Mouse (Mus musculus) forebrain, embryonic 16.5 days (tissue): Measurements from ENCODE around the gene Mrps34. TPM values are rescaled to one million over a fixed set of nuclear protein-coding genes. Genes with fewer than 3 reads are reported as not detected.

Experiments
- ATAC-seq: fragments of 200-750 bp; cut with Nextera tagmentation; 2 replicates; pipeline ENCODE4 v1.8.0; 2017; ENCODE audit warnings: mild to moderate bottlenecking, moderate library complexity
- H3K27ac ChIP-seq: fragments of 300-500 bp; sonication (generic); 2 replicates; pipeline ENCODE4 v1.5.1; 2014; ENCODE audit warnings: low read length, control low read depth
- H3K27me3 ChIP-seq: fragments of 300-500 bp; sonication (generic); replicated peaks from 2 replicates; pipeline ENCODE4 v1.6.1; 2014; ENCODE audit warnings: low read length; ENCODE audit not compliant: control insufficient read depth, insufficient read depth
- H3K36me3 ChIP-seq: fragments of 300-500 bp; sonication (generic); 2 replicates; pipeline ENCODE4 v1.6.1; 2014; ENCODE audit not compliant: control insufficient read depth, insufficient read depth
- H3K4me1 ChIP-seq: fragments of 300-500 bp; sonication (generic); replicated peaks from 2 replicates; pipeline ENCODE4 v1.6.1; 2014; ENCODE audit warnings: low read length; ENCODE audit not compliant: control insufficient read depth, insufficient read depth
- H3K4me2 ChIP-seq: fragments of 300-500 bp; sonication (generic); 2 replicates; pipeline ENCODE4 v1.6.1; 2014; ENCODE audit warnings: mild to moderate bottlenecking, low read length, control low read depth
- H3K4me3 ChIP-seq: fragments of 300-500 bp; sonication (generic); replicated peaks from 2 replicates; pipeline ENCODE4 v1.5.1; 2014; ENCODE audit warnings: mild to moderate bottlenecking, low read length, control low read depth
- H3K9ac ChIP-seq: fragments of 300-500 bp; sonication (generic); replicated peaks from 2 replicates; pipeline ENCODE4 v1.6.1; 2014; ENCODE audit warnings: low read depth, low read length, control low read depth
- H3K9me3 ChIP-seq: fragments of 300-500 bp; sonication (generic); 2 replicates; pipeline ENCODE4 v1.6.1; 2016; ENCODE audit warnings: low read length; ENCODE audit not compliant: control insufficient read depth
- WGBS: fragments of 180-500 bp; shearing (Covaris S2); extraction: QIAGEN DNeasy Blood & Tissue Kit; methylation state at CpG from one replicate; pipeline ENCODE4 v1.1.7; 2014; 5-methylcytosine and 5-hydroxymethylcytosine counted together
- polyA plus RNA-seq: library from polyadenylated mRNA; unstranded; fragments of >200 nt; fragmentation: Nextera tagmentation; extraction: Ambion mirVana; gene quantifications from 2 replicates; pipeline ENCODE4 v1.2.1, GENCODE M21; 2015

Gene Mrps34
- polyA plus RNA-seq, 1 experiment from 2014 or later: 79.8 TPM

GRCm38 (mm10) chr17:24856589-24856988 is 38.3 kb upstream of the Mrps34 start:
- no peak overlapping the region for H3K4me2 ChIP-seq
- 0 out of 2 replicates have a peak, but pooled peaks cover under 1% of the 10 kb centered on the region for H3K27me3 ChIP-seq
- H3K9me3 ChIP-seq: no peaks in the 10 kb centered on the region
- H3K27ac ChIP-seq: no peak overlapping the region
- WGBS: 94% methylated on average over 13 of the region's 13 CpGs
- H3K4me3 ChIP-seq: no peak overlapping the region
- peaks cover 2% of the 10 kb centered on the region; the same call in 1 of the 2 replicates for H3K36me3 ChIP-seq
- ATAC-seq: no peak
- no peak overlapping the region for H3K9ac ChIP-seq
- peaks cover 4% of the 10 kb centered on the region; the same call in 1 of the 2 replicates for H3K4me1 ChIP-seq

GRCm38 (mm10) chr17:24857831-24858470 is 37.0 kb upstream of the Mrps34 start:
- WGBS: 89% methylated on average over 8 of the region's 8 CpGs
- Histone ChIP-seq H3K27ac (no peak overlapping the region), H3K27me3 (no peaks in the 10 kb centered on the region), H3K4me3 (no peak overlapping the region), H3K4me2 (no peak overlapping the region), H3K9ac (no peak overlapping the region), H3K4me1 (peaks cover 4% of the 10 kb centered on the region; the same call in 1 of the 2 replicates), H3K9me3 (no peaks in the 10 kb centered on the region), H3K36me3 (peaks cover 2% of the 10 kb centered on the region; the same call in 1 of the 2 replicates)
- no peak for ATAC-seq

GRCm38 (mm10) chr17:24858967-24859366 is 35.9 kb upstream of the Mrps34 start:
- Histone ChIP-seq H3K27me3 (no peaks in the 10 kb centered on the region), H3K4me2 (no peak overlapping the region), H3K36me3 (peaks cover 2% of the 10 kb centered on the region; the same call in 1 of the 2 replicates), H3K4me1 (peaks cover 4% of the 10 kb centered on the region; the same call in 1 of the 2 replicates), H3K27ac (no peak overlapping the region), H3K9ac (no peak overlapping the region), H3K9me3 (no peaks in the 10 kb centered on the region), H3K4me3 (no peak overlapping the region)
- no peak for ATAC-seq
- WGBS: 85% methylated on average over 6 of the region's 6 CpGs

- Histone ChIP-seq H3K27ac (no peak overlapping the region), H3K4me3 (no peak overlapping the region), H3K36me3 (peaks cover 2% of the 10 kb centered on the region; the same call in 1 of the 2 replicates), H3K9ac (no peak overlapping the region), H3K4me1 (peaks cover 4% of the 10 kb centered on the region; the same call in 1 of the 2 replicates), H3K9me3 (no peaks in the 10 kb centered on the region), H3K27me3 (no peaks in the 10 kb centered on the region), H3K4me2 (no peak overlapping the region)
- WGBS: 92% methylated on average over 8 of the region's 8 CpGs
- no peak for ATAC-seq
Observed at GRCm38 (mm10) chr17:24860076-24860475, 34.8 kb upstream of the Mrps34 start.

GRCm38 (mm10) chr17:24861785-24862184 is 33.1 kb upstream of the Mrps34 start:
- Histone ChIP-seq H3K4me1 (peaks cover 4% of the 10 kb centered on the region; the same call in 1 of the 2 replicates), H3K36me3 (peaks cover 5% of the 10 kb centered on the region; the same call in 1 of the 2 replicates), H3K9me3 (no peaks in the 10 kb centered on the region), H3K27me3 (no peaks in the 10 kb centered on the region), H3K9ac (no peak overlapping the region), H3K4me2 (no peak overlapping the region), H3K4me3 (no peak overlapping the region), H3K27ac (no peak overlapping the region)
- no peak for ATAC-seq
- 92% methylated on average over 3 of the region's 3 CpGs for WGBS

- H3K4me1 ChIP-seq: no peaks in the 10 kb centered on the region
- no peak within 1 kb of the TSS for H3K4me3 ChIP-seq
- no peaks in the 10 kb centered on the region for H3K27me3 ChIP-seq
- no peak within 1 kb of the TSS for H3K4me2 ChIP-seq
- H3K9me3 ChIP-seq: no peaks in the 10 kb centered on the region
- H3K36me3 ChIP-seq: 0 out of 2 replicates have a peak, but pooled peaks cover 5% of the 10 kb centered on the region
- no peak within 1 kb of the TSS for H3K9ac ChIP-seq
- H3K27ac ChIP-seq: no peak within 1 kb of the TSS
- 91% methylated on average over 8 of the region's 8 CpGs for WGBS
- no peak for ATAC-seq
Observed at GRCm38 (mm10) chr17:24865776-24866175, 29.1 kb upstream of the Mrps34 start, which contains the start of gene Igfals. TSS of gene Igfals (plus strand) at chr17:24865997.

GRCm38 (mm10) chr17:24867914-24868313 is 27.0 kb upstream of the Mrps34 start:
- Histone ChIP-seq H3K9ac (no peak overlapping the region), H3K36me3 (0 out of 2 replicates have a peak, but pooled peaks cover 3% of the 10 kb centered on the region), H3K27ac (no peak overlapping the region), H3K27me3 (no peaks in the 10 kb centered on the region), H3K4me2 (no peak overlapping the region), H3K9me3 (no peaks in the 10 kb centered on the region), H3K4me3 (no peak overlapping the region), H3K4me1 (no peaks in the 10 kb centered on the region)
- ATAC-seq: no peak
- WGBS: 95% methylated on average over 10 of the region's 10 CpGs

GRCm38 (mm10) chr17:24873695-24874404 is 21.1 kb upstream of the Mrps34 start:
- Histone ChIP-seq H3K27me3 (no peaks in the 10 kb centered on the region), H3K4me2 (no peak overlapping the region), H3K9ac (no peak overlapping the region), H3K4me3 (no peak overlapping the region), H3K36me3 (no peaks in the 10 kb centered on the region), H3K27ac (no peak overlapping the region), H3K9me3 (no peaks in the 10 kb centered on the region), H3K4me1 (no peaks in the 10 kb centered on the region)
- WGBS: 51% methylated on average over 4 of the region's 4 CpGs
- no peak for ATAC-seq

GRCm38 (mm10) chr17:24874405-24874745 is 20.5 kb upstream of the Mrps34 start:
- Histone ChIP-seq H3K4me3 (no peak overlapping the region), H3K27me3 (no peaks in the 10 kb centered on the region), H3K9me3 (no peaks in the 10 kb centered on the region), H3K4me2 (no peak overlapping the region), H3K9ac (no peak overlapping the region), H3K27ac (no peak overlapping the region), H3K36me3 (no peaks in the 10 kb centered on the region), H3K4me1 (no peaks in the 10 kb centered on the region)
- ATAC-seq: no peak
- WGBS: 33% methylated on average over 1 of the region's 1 CpGs
